Mouse (Mus musculus): ENCODE results near the gene Rdh11.

GRCm38 (mm10) chr12:79131178-79131675 lies 60.9 kb downstream of the Rdh11 start:
- no peak for TF ChIP-seq CTCF (IDR thresholded peaks at IDR 0.05)
- TF ChIP-seq EP300 (IDR thresholded peaks at IDR 0.05) = no peak

Data from lung, postnatal 0 days (tissue).